Mouse (Mus musculus): ENCODE results near the gene Prdx5. TPM values are rescaled to one million over a fixed set of nuclear protein-coding genes. Genes with fewer than 3 reads are reported as not detected.
"Not testable (repeated sequence)": the region's sequence is repeated elsewhere in the genome, so short reads cannot be mapped to it uniquely, and the experiment has no call there.

The Prdx5 gene
- polyA plus RNA-seq, 1 experiment, result 366 TPM

DNA sequence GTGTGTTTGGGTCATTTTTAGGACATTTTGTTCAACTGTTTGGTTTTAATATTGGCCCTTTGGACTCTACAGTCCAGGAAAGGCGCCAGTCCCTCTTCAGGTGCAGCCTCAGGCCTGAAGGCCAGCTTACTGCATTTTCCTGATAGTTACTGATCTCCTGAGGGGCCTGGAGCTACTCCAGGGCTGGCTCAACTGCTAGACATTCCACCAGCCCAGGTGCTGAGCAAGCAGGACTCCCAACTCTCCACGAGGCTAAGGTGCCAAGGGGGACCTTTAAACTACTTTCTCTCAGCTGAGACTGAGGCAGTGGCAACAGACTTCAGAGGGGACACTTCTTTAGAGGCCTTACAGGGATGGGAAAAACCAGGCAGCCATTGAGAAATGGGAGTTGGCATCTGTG, 5.1 kb downstream of the Prdx5 start:
- Histone ChIP-seq H3K4me3 (ENCODE audit: insufficient read depth, low read length) (no peak overlapping the region), H3K4me1 (ENCODE audit: control insufficient read depth, insufficient read depth, low read length) (no peaks in the 10 kb centered on the region; the same call in 1 of the 2 replicates), H3K27ac (ENCODE audit: insufficient read depth, low read length) (no peak overlapping the region)
- TF ChIP-seq POLR2A (IDR thresholded peaks at IDR 0.05; ENCODE audit: extremely low read depth, insufficient read depth, low read length) (no peak), CTCF (IDR thresholded peaks at IDR 0.05; ENCODE audit: extremely low read depth, insufficient read depth, low read length) (no peak)

DNA sequence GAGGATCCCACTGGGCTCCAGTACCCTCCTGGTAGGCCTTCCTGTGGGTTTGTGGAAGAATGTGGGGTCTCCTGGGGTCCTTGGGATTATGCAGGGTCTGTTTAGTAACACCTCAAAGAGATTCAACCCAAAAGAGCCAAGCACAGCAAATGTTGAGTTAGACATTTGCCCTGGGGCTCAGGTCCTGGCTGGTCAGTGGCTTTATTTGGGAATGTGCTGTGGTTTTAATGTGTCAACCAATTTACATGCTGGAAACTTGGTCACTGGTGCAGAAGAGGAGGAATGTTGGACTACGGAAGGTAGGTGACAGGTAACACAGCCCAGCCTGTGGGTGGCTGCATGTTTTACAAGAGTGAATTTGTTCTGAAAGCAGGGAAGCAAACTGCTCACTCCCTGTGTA, 6.9 kb downstream of the Prdx5 start:
- TF ChIP-seq CTCF (IDR thresholded peaks at IDR 0.05; ENCODE audit: extremely low read depth, insufficient read depth, low read length) (no peak), POLR2A (IDR thresholded peaks at IDR 0.05; ENCODE audit: extremely low read depth, insufficient read depth, low read length) (no peak)
- Histone ChIP-seq H3K4me1 (ENCODE audit: control insufficient read depth, insufficient read depth, low read length) (no peaks in the 10 kb centered on the region; the same call in 1 of the 2 replicates), H3K27ac (ENCODE audit: insufficient read depth, low read length) (no peak overlapping the region), H3K4me3 (ENCODE audit: insufficient read depth, low read length) (no peak overlapping the region)

DNA sequence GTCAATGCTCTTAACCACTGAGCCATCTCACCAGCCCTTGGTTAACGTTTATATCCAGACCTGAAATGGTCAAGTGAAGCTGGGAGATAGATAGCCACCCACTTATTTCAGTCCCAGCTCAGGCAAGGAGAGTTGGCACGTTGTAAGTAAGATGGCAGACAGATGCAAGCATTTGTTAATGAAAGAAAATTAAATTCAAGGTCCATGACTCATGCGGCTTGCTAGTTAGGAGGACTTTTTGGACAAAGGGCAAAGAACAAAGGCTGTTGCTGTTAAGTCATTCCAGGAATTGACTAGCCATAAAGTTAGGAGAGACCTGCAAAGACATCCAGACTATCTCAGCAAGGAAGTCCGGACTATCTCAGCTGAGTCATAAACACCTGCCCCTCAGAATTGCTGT, 10.3 kb downstream of the Prdx5 start:
- Histone ChIP-seq H3K4me3 (ENCODE audit: insufficient read depth, low read length) (no peak overlapping the region), H3K27ac (ENCODE audit: insufficient read depth, low read length) (no peak overlapping the region), H3K4me1 (ENCODE audit: control insufficient read depth, insufficient read depth, low read length) (no peaks in the 10 kb centered on the region)
- TF ChIP-seq POLR2A (IDR thresholded peaks at IDR 0.05; ENCODE audit: extremely low read depth, insufficient read depth, low read length), result no peak
- no peak for TF ChIP-seq CTCF (IDR thresholded peaks at IDR 0.05; ENCODE audit: extremely low read depth, insufficient read depth, low read length)

DNA sequence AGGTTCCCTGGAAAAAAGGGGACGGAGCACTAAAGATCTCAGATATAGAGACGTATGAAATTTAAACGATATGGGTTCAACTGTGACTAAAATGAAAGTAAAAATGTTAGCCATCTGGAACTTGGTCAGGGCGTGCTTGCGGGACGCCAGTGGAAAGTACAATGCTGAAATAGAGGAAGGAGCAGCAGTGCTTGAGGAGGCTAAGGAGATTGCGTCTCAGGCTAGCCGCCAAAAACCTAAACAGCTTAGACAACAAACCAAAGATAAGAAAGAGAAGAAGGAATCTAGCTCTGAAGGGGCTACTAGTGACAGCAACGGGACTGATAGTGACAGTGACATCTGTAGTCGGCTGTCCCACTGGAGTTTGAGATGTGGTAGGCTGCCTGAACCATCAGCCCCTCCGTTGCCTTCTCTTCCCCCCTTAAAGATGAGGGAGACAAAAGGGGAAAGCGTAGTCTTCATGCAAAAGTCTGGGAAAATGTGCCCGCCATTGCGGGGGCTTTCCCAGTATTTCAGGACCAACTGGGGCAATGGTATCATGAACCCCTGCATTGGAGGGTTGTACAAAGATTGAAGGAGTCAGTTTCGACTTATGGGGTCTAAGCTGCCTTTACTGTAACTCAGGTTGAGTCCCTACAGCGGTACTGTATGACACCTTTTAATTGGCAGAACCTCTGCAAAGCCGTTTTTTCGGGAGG, 14.1 kb downstream of the Prdx5 start:
- H3K4me3 ChIP-seq (ENCODE audit: insufficient read depth, low read length); H3K27ac ChIP-seq (ENCODE audit: insufficient read depth, low read length); H3K4me1 ChIP-seq (ENCODE audit: control insufficient read depth, insufficient read depth, low read length): not testable (repeated sequence)

DNA sequence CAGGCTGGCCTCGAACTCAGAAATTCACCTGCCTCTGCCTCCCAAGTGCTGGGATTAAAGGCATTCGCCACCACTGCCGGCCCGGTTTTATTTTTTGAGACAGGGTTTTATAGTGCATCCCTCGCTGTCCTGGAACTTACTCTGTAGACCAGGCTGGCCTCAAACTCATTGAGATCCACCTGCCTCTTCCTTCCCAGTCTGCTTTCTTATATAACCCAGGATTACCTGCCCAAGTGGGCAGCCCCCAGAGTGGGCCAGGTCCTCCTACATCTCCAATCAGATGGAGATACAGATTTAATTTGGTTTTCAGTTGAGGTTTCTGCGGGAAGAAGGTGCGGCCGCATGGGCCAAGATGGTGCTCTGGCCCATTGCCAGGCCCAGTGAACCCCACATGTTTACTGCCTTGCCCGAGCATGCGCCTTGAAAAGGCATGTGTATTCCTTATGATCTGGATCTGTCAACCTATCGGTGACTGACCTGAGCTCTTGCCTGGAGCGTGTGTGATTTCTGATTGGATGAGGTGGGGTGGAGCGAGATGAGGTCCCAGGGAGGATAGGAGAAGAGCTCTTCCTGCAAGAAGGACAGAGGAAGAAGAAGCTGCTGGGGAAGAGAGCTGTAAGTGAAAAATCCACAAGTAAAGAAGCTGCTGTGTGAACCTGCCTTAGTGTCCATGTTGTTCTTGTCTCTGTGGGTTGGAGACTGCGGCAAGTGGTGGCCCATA, 16.0 kb downstream of the Prdx5 start:
- H3K27ac ChIP-seq (ENCODE audit: insufficient read depth, low read length), result no peak overlapping the region
- no peaks in the 10 kb centered on the region for H3K4me1 ChIP-seq (ENCODE audit: control insufficient read depth, insufficient read depth, low read length)
- TF ChIP-seq POLR2A (IDR thresholded peaks at IDR 0.05; ENCODE audit: extremely low read depth, insufficient read depth, low read length) (no peak), CTCF (IDR thresholded peaks at IDR 0.05; ENCODE audit: extremely low read depth, insufficient read depth, low read length) (no peak)
- H3K4me3 ChIP-seq (ENCODE audit: insufficient read depth, low read length), result no peak overlapping the region

DNA sequence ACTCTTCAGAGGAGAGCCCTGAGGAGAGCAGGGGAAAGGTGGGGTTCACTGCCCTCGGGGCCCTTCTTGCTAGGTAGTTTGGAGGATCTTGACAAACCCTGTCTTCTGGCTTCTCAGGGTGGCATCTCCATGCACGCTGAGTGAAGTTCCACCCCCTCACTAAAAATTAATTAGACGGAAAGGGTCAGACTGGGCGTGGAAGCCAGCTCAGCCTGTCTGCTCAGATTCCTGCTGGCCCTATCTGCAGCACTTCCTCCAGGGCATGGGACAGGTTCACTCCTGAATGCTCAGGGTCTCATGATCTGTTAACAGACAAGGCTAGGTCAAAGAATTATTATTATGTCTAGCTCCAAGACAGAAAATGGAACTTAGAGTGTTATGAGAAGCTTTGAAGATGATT, 17.4 kb downstream of the Prdx5 start:
- no peaks in the 10 kb centered on the region for H3K4me1 ChIP-seq (ENCODE audit: control insufficient read depth, insufficient read depth, low read length)

DNA sequence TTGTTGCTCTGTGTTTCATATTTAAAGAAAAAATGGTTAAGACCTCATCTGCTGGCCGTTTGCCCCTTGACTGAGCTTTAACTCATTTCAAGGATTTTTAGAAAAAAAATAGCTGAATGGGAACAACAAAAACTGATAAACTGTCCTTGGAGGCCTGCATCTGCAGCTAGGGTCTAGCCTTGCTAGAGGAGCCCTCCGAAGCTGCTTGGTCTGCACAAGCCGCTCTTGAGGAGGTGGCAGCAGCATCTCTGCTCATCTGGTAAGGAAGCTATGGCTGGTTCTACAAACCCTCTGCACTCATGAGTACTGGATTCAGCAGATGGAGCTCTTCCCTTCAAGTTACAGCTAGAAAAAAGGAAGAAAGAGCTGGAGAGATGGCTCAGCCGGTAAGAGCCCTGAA, 31.9 kb downstream of the Prdx5 start:
- H3K27ac ChIP-seq (ENCODE audit: insufficient read depth, low read length), result no peak overlapping the region
- H3K4me3 ChIP-seq (ENCODE audit: insufficient read depth, low read length), result no peak overlapping the region
- no peak for TF ChIP-seq CTCF (IDR thresholded peaks at IDR 0.05; ENCODE audit: extremely low read depth, insufficient read depth, low read length)
- no peak for TF ChIP-seq POLR2A (IDR thresholded peaks at IDR 0.05; ENCODE audit: extremely low read depth, insufficient read depth, low read length)
- no peaks in the 10 kb centered on the region for H3K4me1 ChIP-seq (ENCODE audit: control insufficient read depth, insufficient read depth, low read length)

More for the DNA sequence above, 17.4 kb downstream of the Prdx5 start:
- TF ChIP-seq POLR2A (IDR thresholded peaks at IDR 0.05; ENCODE audit: extremely low read depth, insufficient read depth, low read length) (no peak), CTCF (IDR thresholded peaks at IDR 0.05; ENCODE audit: extremely low read depth, insufficient read depth, low read length) (no peak)
- Histone ChIP-seq H3K27ac (ENCODE audit: insufficient read depth, low read length) (no peak overlapping the region), H3K4me3 (ENCODE audit: insufficient read depth, low read length) (no peak overlapping the region)

DNA sequence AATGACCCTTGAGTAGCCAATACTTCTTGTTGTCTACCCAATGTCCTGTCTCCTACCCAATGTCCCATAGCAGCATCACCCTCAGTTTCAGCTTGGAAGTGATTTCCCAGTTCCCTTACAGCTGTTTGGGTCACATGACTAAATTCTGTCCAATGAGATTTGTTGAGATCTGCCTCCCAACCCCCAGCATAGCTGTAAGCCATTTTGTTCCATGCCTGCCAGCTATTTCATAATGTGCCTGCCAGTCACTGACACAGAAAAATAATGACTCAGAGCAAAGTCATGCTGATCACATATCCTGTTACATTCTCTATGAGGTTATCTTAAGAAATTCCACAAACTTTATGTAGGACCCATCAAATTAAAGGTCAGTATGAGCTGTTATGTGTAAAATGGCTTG, 33.1 kb downstream of the Prdx5 start:
- no peak overlapping the region for H3K27ac ChIP-seq (ENCODE audit: insufficient read depth, low read length)
- H3K4me1 ChIP-seq (ENCODE audit: control insufficient read depth, insufficient read depth, low read length), result no peaks in the 10 kb centered on the region
- TF ChIP-seq POLR2A (IDR thresholded peaks at IDR 0.05; ENCODE audit: extremely low read depth, insufficient read depth, low read length), result no peak
- no peak for TF ChIP-seq CTCF (IDR thresholded peaks at IDR 0.05; ENCODE audit: extremely low read depth, insufficient read depth, low read length)
- no peak overlapping the region for H3K4me3 ChIP-seq (ENCODE audit: insufficient read depth, low read length)

DNA sequence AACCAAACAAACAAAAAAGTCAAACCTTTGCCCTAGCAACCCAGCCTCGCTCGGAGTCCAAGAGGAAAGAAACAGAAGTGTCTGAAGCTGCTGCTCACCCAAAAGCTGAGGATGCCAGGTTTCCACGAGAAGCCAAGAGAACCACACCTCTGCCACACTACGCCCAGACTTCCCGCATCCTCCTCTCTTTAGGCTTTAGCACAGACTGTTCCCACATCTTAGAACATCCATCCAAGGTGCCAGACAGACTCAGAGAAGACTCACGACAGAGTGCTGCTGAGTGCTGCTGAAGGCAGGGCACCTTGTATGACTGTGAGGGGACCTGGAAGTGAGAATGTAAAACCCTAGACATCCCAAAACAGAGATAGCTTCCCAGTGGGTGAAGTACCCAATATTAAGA, 34.1 kb downstream of the Prdx5 start:
- H3K4me1 ChIP-seq (ENCODE audit: control insufficient read depth, insufficient read depth, low read length), result no peaks in the 10 kb centered on the region
- TF ChIP-seq CTCF (IDR thresholded peaks at IDR 0.05; ENCODE audit: extremely low read depth, insufficient read depth, low read length) (no peak), POLR2A (IDR thresholded peaks at IDR 0.05; ENCODE audit: extremely low read depth, insufficient read depth, low read length) (no peak)
- no peak overlapping the region for H3K4me3 ChIP-seq (ENCODE audit: insufficient read depth, low read length)
- H3K27ac ChIP-seq (ENCODE audit: insufficient read depth, low read length), result no peak overlapping the region

DNA sequence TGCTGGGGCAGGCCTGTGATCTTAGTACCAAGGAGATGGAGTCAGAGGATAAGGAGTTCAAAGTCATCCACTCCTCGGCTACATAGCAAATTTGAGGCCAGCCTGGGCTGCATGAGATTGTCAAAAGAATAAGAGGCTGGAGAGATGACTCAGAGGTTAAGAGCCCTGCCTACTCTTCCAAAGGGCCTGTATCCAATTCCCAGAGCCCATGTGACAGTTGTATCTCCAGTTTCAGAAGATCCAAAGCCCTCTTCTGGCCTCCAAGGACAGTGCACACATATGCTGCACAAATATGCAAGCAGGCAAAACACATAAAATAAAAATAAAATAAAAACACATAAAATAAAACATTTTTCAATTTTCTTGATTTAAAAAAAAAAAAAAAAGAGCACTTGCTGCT, 35.6 kb downstream of the Prdx5 start:
- TF ChIP-seq CTCF (IDR thresholded peaks at IDR 0.05; ENCODE audit: extremely low read depth, insufficient read depth, low read length) (no peak), POLR2A (IDR thresholded peaks at IDR 0.05; ENCODE audit: extremely low read depth, insufficient read depth, low read length) (no peak)
- no peaks in the 10 kb centered on the region for H3K4me1 ChIP-seq (ENCODE audit: control insufficient read depth, insufficient read depth, low read length)
- no peak overlapping the region for H3K27ac ChIP-seq (ENCODE audit: insufficient read depth, low read length)
- no peak overlapping the region for H3K4me3 ChIP-seq (ENCODE audit: insufficient read depth, low read length)
